Mouse (Mus musculus) spleen, adult 2 months (tissue): ENCODE results near the gene Nelfb.

ENCODE experiments used
- CTCF ChIP-seq: fragments of 200-500 bp; IDR thresholded peaks from 2 replicates; pipeline ENCODE4 v1.5.1; 2011; ENCODE audit warnings: mild to moderate bottlenecking, inconsistent platforms; ENCODE audit not compliant: insufficient read depth, insufficient read length, insufficient replicate concordance; ENCODE audit errors: extremely low read depth
- POLR2A ChIP-seq: fragments of 200-500 bp; IDR thresholded peaks from 2 replicates; pipeline ENCODE4 v1.6.1; 2011; ENCODE audit warnings: low read depth, low read length, inconsistent platforms

- peak; percentile 79 for TF ChIP-seq POLR2A
- no peak for TF ChIP-seq CTCF
Measured at GRCm38 (mm10) chr2:25196172-25196954, 14.9 kb downstream of the Nelfb start, which contains the start of gene Tor4a.
